8 mouse cellular contexts compared by ENCODE assay signal in genomic region chr13:14065028-14065380, GRCm38 (mm10). TPM values are rescaled to one million over a fixed set of nuclear protein-coding genes. Genes with fewer than 3 reads are reported as not detected.
DNase-seq lines count a peak whose midpoint lies in the region; ATAC-seq and TF ChIP-seq lines count a peak whose summit lies in the region.

No protein-coding gene starts in this region.

- no peaks in the 10 kb centered on the region for H3K27me3 ChIP-seq in kidney, embryonic 16.5 days (ENCODE audit: insufficient read depth, low read length)
- H3K27me3 ChIP-seq in hindbrain, postnatal 0 days (ENCODE audit: insufficient read depth, low read length), result no peaks in the 10 kb centered on the region
- no peaks in the 10 kb centered on the region for H3K27me3 ChIP-seq in midbrain, postnatal 0 days (ENCODE audit: insufficient read depth, low read length)

- TF ChIP-seq POLR2A in brain, embryonic 14.5 days (IDR thresholded peaks at IDR 0.05; ENCODE audit: borderline replicate concordance, extremely low read depth, insufficient read depth, insufficient read length, poor library complexity, severe bottlenecking), result no peak

- H3K4me3 ChIP-seq in kidney, embryonic 16.5 days (ENCODE audit: low read length), result peak overlapping the region; percentile 83
- H3K4me3 ChIP-seq in hindbrain, postnatal 0 days (ENCODE audit: low read length), result peak overlapping the region; percentile 93
- peak overlapping the region; percentile 88 for H3K4me3 ChIP-seq in midbrain, postnatal 0 days (ENCODE audit: low read depth, low read length)

- H3K9me3 ChIP-seq in kidney, embryonic 16.5 days (ENCODE audit: low read length), result no peaks in the 10 kb centered on the region
- no peaks in the 10 kb centered on the region for H3K9me3 ChIP-seq in hindbrain, postnatal 0 days (ENCODE audit: low read length)
- no peaks in the 10 kb centered on the region for H3K9me3 ChIP-seq in midbrain, postnatal 0 days (ENCODE audit: low read length)

- H3K27ac ChIP-seq in kidney, embryonic 16.5 days (ENCODE audit: low read length), result peak overlapping the region; percentile 98; the same call in 1 of the 2 replicates
- H3K27ac ChIP-seq in hindbrain, postnatal 0 days, result peak overlapping the region; percentile 98; the same call in 1 of the 2 replicates
- H3K27ac ChIP-seq in midbrain, postnatal 0 days (ENCODE audit: low read depth, low read length), result 0 out of 2 replicates have a peak overlapping the region, but pooled peaks have one; percentile 94

- H3K9ac ChIP-seq in kidney, embryonic 16.5 days (replicated peaks; ENCODE audit: low read length), result peak overlapping the region; percentile 100
- H3K9ac ChIP-seq in hindbrain, postnatal 0 days (replicated peaks; ENCODE audit: low read length), result peak overlapping the region; percentile 92
- peak overlapping the region; percentile 90 for H3K9ac ChIP-seq in midbrain, postnatal 0 days (replicated peaks; ENCODE audit: low read length, poor library complexity, severe bottlenecking)

- peak overlapping the region; percentile 66 for H3K4me2 ChIP-seq in kidney, embryonic 16.5 days (replicated peaks; ENCODE audit: low read depth, low read length)
- H3K4me2 ChIP-seq in hindbrain, postnatal 0 days (ENCODE audit: low read depth, low read length), result peak overlapping the region; percentile 73
- peak overlapping the region; percentile 67 for H3K4me2 ChIP-seq in midbrain, postnatal 0 days (ENCODE audit: low read depth, low read length, poor library complexity, severe bottlenecking)

- no peak for DNase-seq in kidney, postnatal 14 days
- DNase-seq in brain, embryonic 14.5 days (ENCODE audit: low read depth), result peak; percentile 14
- DNase-seq in hindbrain, postnatal 0 days (ENCODE audit: low spot score), result no peak
- no peak for DNase-seq in midbrain, postnatal 0 days (ENCODE audit: low spot score)
- DNase-seq in gastrocnemius, postnatal 14 days, result no peak
- no peak for DNase-seq in retina, embryonic 14.5 days (ENCODE audit: low spot score)
- no peak for DNase-seq in left cerebral cortex, postnatal 4 days

- H3K4me1 ChIP-seq in kidney, embryonic 16.5 days (ENCODE audit: insufficient read depth, low read length), result peaks cover 19% of the 10 kb centered on the region
- peaks cover 9% of the 10 kb centered on the region for H3K4me1 ChIP-seq in hindbrain, postnatal 0 days (ENCODE audit: insufficient read depth, low read length)
- no peaks in the 10 kb centered on the region for H3K4me1 ChIP-seq in midbrain, postnatal 0 days (ENCODE audit: insufficient read depth, low read length)

- H3K36me3 ChIP-seq in kidney, embryonic 16.5 days (ENCODE audit: insufficient read depth, low read length), result peaks cover 3% of the 10 kb centered on the region; the same call in 1 of the 2 replicates
- H3K36me3 ChIP-seq in hindbrain, postnatal 0 days (ENCODE audit: insufficient read depth, low read length), result 0 out of 2 replicates have a peak, but pooled peaks cover 3% of the 10 kb centered on the region
- no peaks in the 10 kb centered on the region; the same call in 1 of the 2 replicates for H3K36me3 ChIP-seq in midbrain, postnatal 0 days (ENCODE audit: insufficient read depth, low read length)

- ATAC-seq in kidney, embryonic 16.5 days (ENCODE audit: low FRiP score, low TSS enrichment), result no peak
- no peak for ATAC-seq in hindbrain, postnatal 0 days
- ATAC-seq in midbrain, postnatal 0 days (ENCODE audit: low FRiP score), result no peak

- 5% methylated on average over 9 of the region's 9 CpGs for WGBS in kidney, embryonic 16.5 days
- 15% methylated on average over 9 of the region's 9 CpGs for WGBS in hindbrain, postnatal 0 days
- WGBS in midbrain, postnatal 0 days, result 15% methylated on average over 9 of the region's 9 CpGs

- intact Hi-C loops in gastrocnemius, postnatal 14 days (cut with DNase I; ENCODE audit: low total_unique reads), result no loop called here
- intact Hi-C loops in left cerebral cortex, postnatal 4 days (cut with DNase I), result no loop called here

- no peak for TF ChIP-seq CTCF in brain, embryonic 14.5 days (IDR thresholded peaks at IDR 0.05; ENCODE audit: borderline replicate concordance, extremely low read depth, insufficient read depth, insufficient read length)
- no peak for TF ChIP-seq CTCF in hindbrain, postnatal 0 days (IDR thresholded peaks at IDR 0.05; ENCODE audit: low read depth)
- no peak for TF ChIP-seq CTCF in midbrain, postnatal 0 days (IDR thresholded peaks at IDR 0.05)

RNA-seq across cellular contexts. Expression of gene Ggps1, which starts 1.7 kb away (rescaled TPM):
- 51.6 and 52.2 TPM in 2 replicates for polyA plus RNA-seq in kidney, embryonic 16.5 days (2015; fragmentation: Nextera tagmentation; extraction: Ambion mirVana)
- 40.2 and 43.3 TPM in 2 replicates for polyA plus RNA-seq in brain, embryonic 14.5 days (2012; rRNA removed)
- total RNA-seq in hindbrain, postnatal 0 days (2014; rRNA removed), result 90.9 and 120 TPM in 2 replicates
- polyA plus RNA-seq in hindbrain, postnatal 0 days (2015; fragmentation: Nextera tagmentation; extraction: Ambion mirVana), result 74.4 and 80.0 TPM in 2 replicates
- 88.5 and 96.8 TPM in 2 replicates for total RNA-seq in midbrain, postnatal 0 days (2014; rRNA removed)
- 77.3 and 78.6 TPM in 2 replicates for polyA plus RNA-seq in midbrain, postnatal 0 days (2015; fragmentation: Nextera tagmentation; extraction: Ambion mirVana)
- total RNA-seq in gastrocnemius, postnatal 14 days (2021), result 10 to 100 TPM; 12.8 to 16.8 TPM
- total RNA-seq in left cerebral cortex, postnatal 4 days (2021), result 10 to 100 TPM; 52.2 to 58.5 TPM

RNA-seq across cellular contexts. Expression of gene Arid4b, which starts 2.0 kb away (rescaled TPM):
- 62.7 and 66.8 TPM in 2 replicates for polyA plus RNA-seq in kidney, embryonic 16.5 days (2015; fragmentation: Nextera tagmentation; extraction: Ambion mirVana)
- polyA plus RNA-seq in brain, embryonic 14.5 days (2012; rRNA removed), result 27.1 and 32.2 TPM in 2 replicates
- 17.9 and 24.8 TPM in 2 replicates for total RNA-seq in hindbrain, postnatal 0 days (2014; rRNA removed)
- 56.4 and 66.7 TPM in 2 replicates for polyA plus RNA-seq in hindbrain, postnatal 0 days (2015; fragmentation: Nextera tagmentation; extraction: Ambion mirVana)
- total RNA-seq in midbrain, postnatal 0 days (2014; rRNA removed), result 25.6 and 30.2 TPM in 2 replicates
- polyA plus RNA-seq in midbrain, postnatal 0 days (2015; fragmentation: Nextera tagmentation; extraction: Ambion mirVana), result 58.0 and 61.7 TPM in 2 replicates
- 10 to 100 TPM; 10.9 to 13.4 TPM for total RNA-seq in gastrocnemius, postnatal 14 days (2021)
- 10 to 100 TPM; 49.7 to 54.7 TPM for total RNA-seq in left cerebral cortex, postnatal 4 days (2021)

RNA-seq across cellular contexts. Expression of gene Tbce, which starts 25.6 kb away (rescaled TPM):
- polyA plus RNA-seq in kidney, embryonic 16.5 days (2015; fragmentation: Nextera tagmentation; extraction: Ambion mirVana), result 58.1 and 59.4 TPM in 2 replicates
- 143 and 200 TPM in 2 replicates for polyA plus RNA-seq in brain, embryonic 14.5 days (2012; rRNA removed)
- 43.3 and 60.2 TPM in 2 replicates for total RNA-seq in hindbrain, postnatal 0 days (2014; rRNA removed)
- 79.1 and 86.7 TPM in 2 replicates for polyA plus RNA-seq in hindbrain, postnatal 0 days (2015; fragmentation: Nextera tagmentation; extraction: Ambion mirVana)
- total RNA-seq in midbrain, postnatal 0 days (2014; rRNA removed), result 61.3 and 97.6 TPM in 2 replicates
- 91.2 and 93.0 TPM in 2 replicates for polyA plus RNA-seq in midbrain, postnatal 0 days (2015; fragmentation: Nextera tagmentation; extraction: Ambion mirVana)
- total RNA-seq in gastrocnemius, postnatal 14 days (2021), result 10 to 100 TPM; 17.6 to 19.2 TPM
- total RNA-seq in left cerebral cortex, postnatal 4 days (2021), result 10 to 100 TPM; 80.3 to 90.2 TPM
